ENCODE assay signal across 25 mouse cellular contexts in genomic region chr17:29983190-29983589, GRCm38 (mm10). TPM values are rescaled to one million over a fixed set of nuclear protein-coding genes. Genes with fewer than 3 reads are reported as not detected.
"Had no signal": no experiment of that assay in that cellular context is flagged by ENCODE, and none has a peak within 500 bp of the region (broad histone marks: within the 10 kb centered on the region; RNA-seq: fewer than 3 reads in every experiment).

No protein-coding gene starts in this region.

- DNase-seq: gastrocnemius, adult 2 months; gastrocnemius, postnatal 10 days; gastrocnemius, postnatal 25 days; heart, adult 18-20 months; heart, postnatal 10 days; heart, postnatal 4 days; kidney, adult 18-20 months; kidney, adult 8-10 months; kidney, postnatal 10 days; kidney, postnatal 25 days; kidney, postnatal 4 days; liver had no signal

- H3K27ac ChIP-seq: gastrocnemius, adult 2 months; heart, embryonic 10.5 days; hindbrain, embryonic 10.5 days; hindbrain, embryonic 12.5 days; hindbrain, embryonic 14.5 days; intestine, embryonic 15.5 days; left cerebral cortex, adult 2 months; limb, embryonic 10.5 days; limb, embryonic 12.5 days had no signal

- H3K9ac ChIP-seq: heart, embryonic 12.5 days; hindbrain, embryonic 12.5 days; hindbrain, embryonic 14.5 days; intestine, embryonic 15.5 days; limb, embryonic 12.5 days had no signal

- H3K4me3 ChIP-seq: gastrocnemius, adult 2 months; heart, embryonic 10.5 days; heart, embryonic 12.5 days; hindbrain, embryonic 10.5 days; hindbrain, embryonic 12.5 days; intestine, embryonic 15.5 days; layer of hippocampus, adult 2 months; left cerebral cortex, adult 2 months; limb, embryonic 10.5 days; limb, embryonic 12.5 days had no signal

- H3K27me3 ChIP-seq: heart, embryonic 12.5 days; hindbrain, embryonic 12.5 days; intestine, embryonic 15.5 days had no signal

- H3K4me1 ChIP-seq: limb, embryonic 12.5 days had no signal

- H3K4me2 ChIP-seq: heart, embryonic 12.5 days; hindbrain, embryonic 12.5 days; hindbrain, embryonic 14.5 days; intestine, embryonic 15.5 days; limb, embryonic 12.5 days; liver, embryonic 11.5 days had no signal

- ATAC-seq: inflammation-experienced regulatory T-cells, adult 6 months; intestine, embryonic 15.5 days; intestine, postnatal 0 days had no signal

- H3K36me3 ChIP-seq: heart, embryonic 10.5 days; heart, embryonic 12.5 days; hindbrain, embryonic 10.5 days; hindbrain, embryonic 12.5 days; intestine, embryonic 15.5 days; limb, embryonic 10.5 days; limb, embryonic 12.5 days had no signal

- H3K9me3 ChIP-seq: heart, embryonic 10.5 days; hindbrain, embryonic 10.5 days; hindbrain, embryonic 12.5 days; intestine, embryonic 15.5 days; limb, embryonic 10.5 days; limb, embryonic 12.5 days had no signal

RNA-seq across cellular contexts. Expression of gene Mdga1, which starts 13.3 kb away (rescaled TPM):
- polyA plus RNA-seq: inflammation-experienced regulatory T-cells, adult 6 months had no signal
